Mouse (Mus musculus): ENCODE measurements around the gene Sema6d.

- TF ChIP-seq CTCF (IDR thresholded peaks at IDR 0.05; ENCODE audit: low read depth) (no peak), EP300 (IDR thresholded peaks at IDR 0.05; ENCODE audit: low read depth) (no peak)
Measured at GRCm38 (mm10) chr2:124509479-124509878, 419.7 kb downstream of the Sema6d start.

All from liver, postnatal 0 days (tissue).